21 mouse cellular contexts compared by ENCODE assay signal in the genomic region with DNA sequence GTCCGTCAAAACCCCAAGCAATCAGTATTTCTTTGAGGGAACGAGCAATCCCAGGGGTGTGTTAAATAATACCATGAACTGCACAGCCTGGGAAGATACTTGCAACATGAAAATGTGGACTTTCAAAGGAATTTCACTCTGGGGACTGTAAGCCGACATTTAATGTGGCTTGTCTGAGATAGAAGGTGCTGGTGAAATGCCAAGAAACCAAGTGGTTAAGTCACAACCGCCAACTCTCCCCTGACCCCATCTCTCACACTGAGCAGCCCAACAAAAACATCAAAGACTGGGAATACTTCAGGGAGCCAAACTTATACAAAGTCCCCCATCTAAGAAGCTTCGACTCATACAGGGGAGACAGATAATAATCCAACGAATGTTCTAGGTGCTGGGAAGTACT.
"Had no signal": no experiment of that assay in that cellular context is flagged by ENCODE, and none has a peak within 500 bp of the region (broad histone marks: within the 10 kb centered on the region; RNA-seq: fewer than 3 reads in every experiment).

No protein-coding gene starts in this region.

- H3K27me3 ChIP-seq: heart, embryonic 13.5 days; heart, embryonic 15.5 days; hindbrain, embryonic 13.5 days; hindbrain, embryonic 15.5 days; limb, embryonic 13.5 days; limb, embryonic 15.5 days had no signal

- ATAC-seq: forebrain, postnatal 0 days; hindbrain, postnatal 0 days; intestine, embryonic 16.5 days had no signal

- H3K9ac ChIP-seq: forebrain, postnatal 0 days; heart, embryonic 13.5 days; heart, embryonic 15.5 days; hindbrain, embryonic 13.5 days; hindbrain, embryonic 15.5 days; limb, embryonic 13.5 days; limb, embryonic 15.5 days had no signal

- H3K9me3 ChIP-seq: heart, embryonic 13.5 days; heart, embryonic 15.5 days; hindbrain, embryonic 13.5 days; hindbrain, embryonic 15.5 days; limb, embryonic 13.5 days; limb, embryonic 15.5 days had no signal

- H3K4me3 ChIP-seq: heart, embryonic 13.5 days; heart, embryonic 15.5 days; hindbrain, embryonic 13.5 days; hindbrain, embryonic 15.5 days; limb, embryonic 13.5 days; limb, embryonic 15.5 days had no signal

- H3K4me1 ChIP-seq: heart, embryonic 15.5 days; hindbrain, embryonic 13.5 days; hindbrain, embryonic 15.5 days; limb, embryonic 13.5 days; limb, embryonic 15.5 days had no signal

- H3K4me2 ChIP-seq: heart, embryonic 11.5 days; heart, embryonic 13.5 days; heart, embryonic 15.5 days; hindbrain, embryonic 13.5 days; hindbrain, embryonic 15.5 days; limb, embryonic 13.5 days; limb, embryonic 15.5 days; liver, embryonic 11.5 days had no signal

- H3K36me3 ChIP-seq: heart, embryonic 13.5 days; heart, embryonic 15.5 days; hindbrain, embryonic 13.5 days; hindbrain, embryonic 15.5 days; limb, embryonic 13.5 days; limb, embryonic 15.5 days had no signal

- DNase-seq: forebrain, postnatal 0 days; gastrocnemius, postnatal 14 days; gastrocnemius, postnatal 36 days; heart, adult 18-20 months; heart, postnatal 14 days; heart, postnatal 36 days; kidney, adult 2 months; kidney, postnatal 14 days; layer of hippocampus, adult 9-11 months; layer of hippocampus, postnatal 36 days; left cerebral cortex, postnatal 4 days had no signal

- H3K27ac ChIP-seq: heart, embryonic 13.5 days; heart, embryonic 15.5 days; hindbrain, embryonic 13.5 days; hindbrain, embryonic 15.5 days; hindbrain, postnatal 0 days; limb, embryonic 13.5 days; limb, embryonic 15.5 days had no signal
